Mouse (Mus musculus): Measurements from ENCODE around the gene AA986860. TPM values are rescaled to one million over a fixed set of nuclear protein-coding genes. Genes with fewer than 3 reads are reported as not detected.

Gene AA986860
- polyA plus RNA-seq, 1 experiment from 2014 or later = 0.91 TPM

DNA sequence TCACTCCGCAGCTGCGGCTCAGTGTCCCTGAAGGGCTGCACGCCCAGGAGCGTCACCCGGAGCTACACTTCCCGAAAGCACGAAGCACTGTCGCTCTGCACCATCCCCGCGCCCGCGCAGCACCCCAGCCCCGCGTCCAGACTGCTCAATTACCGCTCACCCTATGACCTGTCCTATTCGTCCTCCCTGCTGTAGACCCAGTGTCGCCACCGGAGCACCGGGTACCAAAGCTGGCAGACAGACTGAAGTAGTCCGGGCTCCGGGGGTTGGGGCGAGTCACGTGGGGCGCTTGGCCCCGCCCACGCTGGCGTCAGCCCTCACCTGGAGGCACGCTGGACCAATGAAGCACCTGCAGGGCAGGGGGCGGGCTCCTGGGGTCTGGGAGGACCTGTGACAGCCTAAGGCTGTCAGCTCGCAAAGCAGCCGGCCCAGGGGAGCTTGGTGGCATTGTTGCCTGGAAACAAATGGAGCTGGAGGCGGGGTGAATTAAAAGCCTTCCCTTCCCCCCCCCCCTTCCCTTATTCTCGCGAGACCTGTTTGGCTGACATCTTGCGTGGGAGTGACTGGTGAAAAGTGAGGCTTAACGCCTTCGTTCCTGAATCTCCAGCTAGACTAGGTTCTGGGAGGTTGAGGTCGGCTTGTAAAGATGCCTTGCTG lies 16.1 kb upstream of the AA986860 start, which contains the start of gene Gm29427:
TSS of gene Gm29427 (minus strand) at position 239 of the 657 bp plus-strand sequence.
- Histone ChIP-seq H3K27me3 (ENCODE audit: control insufficient read depth, insufficient read depth, low read length) (no peaks in the 10 kb centered on the region), H3K9me3 (replicated peaks; ENCODE audit: control insufficient read depth, low read length) (no peaks in the 10 kb centered on the region), H3K4me1 (ENCODE audit: control insufficient read depth, insufficient read depth, low read length) (peaks cover 12% of the 10 kb centered on the region), H3K36me3 (ENCODE audit: control insufficient read depth, insufficient read depth) (peaks cover 7% of the 10 kb centered on the region; the same call in 1 of the 2 replicates), H3K9ac (ENCODE audit: low read length) (peak within 1 kb of the TSS; percentile 95), H3K27ac (ENCODE audit: low read length) (peak within 1 kb of the TSS; percentile 90), H3K4me2 (ENCODE audit: low read depth, low read length) (peak within 1 kb of the TSS; percentile 100), H3K4me3 (ENCODE audit: low read length) (peak within 1 kb of the TSS; percentile 86)
- under 1% methylated on average over 38 of the region's 38 CpGs for WGBS
- ATAC-seq (replicated peaks; ENCODE audit: extremely low read depth, insufficient read depth, low FRiP score) = peak; percentile 89

GRCm38 (mm10) chr1:130716218-130716512 lies 15.6 kb upstream of the AA986860 start:
- H3K27ac ChIP-seq (ENCODE audit: low read length) = peak overlapping the region; percentile 90
- peaks cover 12% of the 10 kb centered on the region for H3K4me1 ChIP-seq (ENCODE audit: control insufficient read depth, insufficient read depth, low read length)
- H3K27me3 ChIP-seq (ENCODE audit: control insufficient read depth, insufficient read depth, low read length) = no peaks in the 10 kb centered on the region
- peak overlapping the region; percentile 95 for H3K9ac ChIP-seq (ENCODE audit: low read length)
- ATAC-seq (replicated peaks; ENCODE audit: extremely low read depth, insufficient read depth, low FRiP score) = no peak
- 1% methylated on average over 3 of the region's 3 CpGs for WGBS
- H3K9me3 ChIP-seq (replicated peaks; ENCODE audit: control insufficient read depth, low read length) = no peaks in the 10 kb centered on the region
- peak overlapping the region; percentile 86 for H3K4me3 ChIP-seq (ENCODE audit: low read length)
- peak overlapping the region; percentile 100 for H3K4me2 ChIP-seq (ENCODE audit: low read depth, low read length)
- H3K36me3 ChIP-seq (ENCODE audit: control insufficient read depth, insufficient read depth) = peaks cover 9% of the 10 kb centered on the region

DNA sequence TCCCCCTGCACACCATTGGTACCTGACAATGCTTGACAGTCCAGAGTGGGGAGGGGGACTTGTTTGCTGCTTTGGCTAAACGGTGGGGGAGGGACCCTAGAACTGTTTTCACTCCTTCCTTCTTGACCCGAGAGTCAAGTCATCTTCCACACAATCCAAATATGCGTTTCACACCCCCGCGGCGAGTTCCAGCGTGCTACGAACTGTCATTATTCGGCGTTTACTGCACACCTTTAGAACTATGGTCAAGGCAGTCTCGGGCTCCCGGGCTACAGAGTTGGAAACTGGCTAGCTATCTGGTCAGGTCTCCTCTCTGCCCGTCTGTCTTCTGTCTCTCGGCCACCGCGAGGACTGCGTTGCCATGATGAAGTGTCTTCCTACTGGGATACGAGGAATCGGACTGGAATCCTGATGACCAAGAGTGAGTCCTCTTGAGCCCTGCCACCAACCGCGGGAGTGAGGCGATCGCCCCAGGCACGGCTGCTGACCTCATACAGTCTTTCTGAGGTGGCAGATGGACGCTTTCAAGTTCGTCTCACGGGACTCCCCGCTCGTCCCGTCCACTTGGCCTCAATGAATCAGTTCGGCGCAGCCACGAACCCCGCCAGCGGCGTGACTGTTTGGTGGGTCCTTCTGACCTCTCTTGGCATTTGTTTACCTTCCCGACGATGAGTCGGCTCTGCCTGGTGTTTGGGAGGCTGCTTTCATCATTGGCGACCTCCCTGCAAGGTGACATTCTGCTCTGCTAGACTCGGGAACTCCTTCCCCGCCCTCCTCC lies 15.1 kb upstream of the AA986860 start:
- H3K27ac ChIP-seq (ENCODE audit: low read length) = peak overlapping the region; percentile 90
- peaks cover 9% of the 10 kb centered on the region for H3K36me3 ChIP-seq (ENCODE audit: control insufficient read depth, insufficient read depth)
- no peaks in the 10 kb centered on the region for H3K9me3 ChIP-seq (replicated peaks; ENCODE audit: control insufficient read depth, low read length)
- peaks cover 12% of the 10 kb centered on the region for H3K4me1 ChIP-seq (ENCODE audit: control insufficient read depth, insufficient read depth, low read length)
- no peaks in the 10 kb centered on the region for H3K27me3 ChIP-seq (ENCODE audit: control insufficient read depth, insufficient read depth, low read length)
- H3K9ac ChIP-seq (ENCODE audit: low read length) = peak overlapping the region; percentile 95
- peak overlapping the region; percentile 100 for H3K4me2 ChIP-seq (ENCODE audit: low read depth, low read length)
- H3K4me3 ChIP-seq (ENCODE audit: low read length) = peak overlapping the region; percentile 86
- under 1% methylated on average over 42 of the region's 42 CpGs for WGBS
- peak; percentile 5; the same call in 1 of the 2 replicates for ATAC-seq (replicated peaks; ENCODE audit: extremely low read depth, insufficient read depth, low FRiP score)

- Histone ChIP-seq H3K9ac (ENCODE audit: low read length) (peak within 1 kb of the TSS; percentile 95), H3K36me3 (ENCODE audit: control insufficient read depth, insufficient read depth) (peaks cover 9% of the 10 kb centered on the region), H3K27ac (ENCODE audit: low read length) (peak within 1 kb of the TSS; percentile 90), H3K4me2 (ENCODE audit: low read depth, low read length) (peak within 1 kb of the TSS; percentile 100), H3K9me3 (replicated peaks; ENCODE audit: control insufficient read depth, low read length) (no peaks in the 10 kb centered on the region), H3K4me1 (ENCODE audit: control insufficient read depth, insufficient read depth, low read length) (peaks cover 12% of the 10 kb centered on the region), H3K4me3 (ENCODE audit: low read length) (peak within 1 kb of the TSS; percentile 86), H3K27me3 (ENCODE audit: control insufficient read depth, insufficient read depth, low read length) (no peaks in the 10 kb centered on the region)
- under 1% methylated on average over 52 of the region's 54 CpGs for WGBS
- ATAC-seq (replicated peaks; ENCODE audit: extremely low read depth, insufficient read depth, low FRiP score) = peak; percentile 77
Measured at GRCm38 (mm10) chr1:130717291-130717871, 14.4 kb upstream of the AA986860 start, which contains the start of gene Yod1. TSS of gene Yod1 (plus strand) at chr1:130717327.

GRCm38 (mm10) chr1:130724206-130724605 lies 7.6 kb upstream of the AA986860 start:
- Histone ChIP-seq H3K9me3 (replicated peaks; ENCODE audit: control insufficient read depth, low read length) (no peaks in the 10 kb centered on the region), H3K9ac (ENCODE audit: low read length) (no peak overlapping the region), H3K4me2 (ENCODE audit: low read depth, low read length) (no peak overlapping the region), H3K36me3 (ENCODE audit: control insufficient read depth, insufficient read depth) (peaks cover 3% of the 10 kb centered on the region; the same call in 1 of the 2 replicates), H3K4me1 (ENCODE audit: control insufficient read depth, insufficient read depth, low read length) (peaks cover 2% of the 10 kb centered on the region; the same call in 1 of the 2 replicates), H3K27me3 (ENCODE audit: control insufficient read depth, insufficient read depth, low read length) (no peaks in the 10 kb centered on the region), H3K4me3 (ENCODE audit: low read length) (no peak overlapping the region), H3K27ac (ENCODE audit: low read length) (no peak overlapping the region)
- no peak for ATAC-seq (replicated peaks; ENCODE audit: extremely low read depth, insufficient read depth, low FRiP score)
- WGBS = 89% methylated on average over 5 of the region's 5 CpGs

DNA sequence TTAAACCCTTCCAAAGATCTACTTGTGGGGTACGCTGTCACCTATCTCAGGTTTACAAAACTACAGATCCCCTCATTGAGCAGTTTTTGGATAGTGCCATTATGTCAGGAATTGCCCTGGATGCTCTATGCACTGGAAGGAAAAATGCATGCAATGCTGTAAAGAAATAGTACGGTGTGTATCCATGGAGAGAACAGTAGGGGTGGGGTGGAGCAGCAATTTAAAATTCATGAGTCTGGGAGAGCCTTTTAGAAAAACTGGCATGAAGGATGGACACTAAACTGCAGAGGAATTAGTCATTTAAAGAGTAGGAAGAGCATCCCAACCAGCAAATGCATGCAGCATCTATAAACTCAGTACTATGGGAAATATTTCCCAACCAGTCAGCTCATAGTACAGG lies 5.4 kb upstream of the AA986860 start:
- WGBS = 90% methylated on average over 2 of the region's 2 CpGs
- H3K4me3 ChIP-seq (ENCODE audit: low read length) = no peak overlapping the region
- ATAC-seq (replicated peaks; ENCODE audit: extremely low read depth, insufficient read depth, low FRiP score) = no peak
- no peak overlapping the region for H3K27ac ChIP-seq (ENCODE audit: low read length)
- H3K27me3 ChIP-seq (ENCODE audit: control insufficient read depth, insufficient read depth, low read length) = no peaks in the 10 kb centered on the region
- no peaks in the 10 kb centered on the region for H3K9me3 ChIP-seq (replicated peaks; ENCODE audit: control insufficient read depth, low read length)
- H3K9ac ChIP-seq (ENCODE audit: low read length) = no peak overlapping the region
- H3K36me3 ChIP-seq (ENCODE audit: control insufficient read depth, insufficient read depth) = no peaks in the 10 kb centered on the region
- no peak overlapping the region for H3K4me2 ChIP-seq (ENCODE audit: low read depth, low read length)
- H3K4me1 ChIP-seq (ENCODE audit: control insufficient read depth, insufficient read depth, low read length) = peaks cover 1% of the 10 kb centered on the region; the same call in 1 of the 2 replicates

- H3K4me3 ChIP-seq (ENCODE audit: low read length) = no peak overlapping the region
- peaks cover 5% of the 10 kb centered on the region; the same call in 1 of the 2 replicates for H3K4me1 ChIP-seq (ENCODE audit: control insufficient read depth, insufficient read depth, low read length)
- H3K27me3 ChIP-seq (ENCODE audit: control insufficient read depth, insufficient read depth, low read length) = no peaks in the 10 kb centered on the region
- no peaks in the 10 kb centered on the region for H3K9me3 ChIP-seq (replicated peaks; ENCODE audit: control insufficient read depth, low read length)
- no peak overlapping the region for H3K4me2 ChIP-seq (ENCODE audit: low read depth, low read length)
- no peak overlapping the region for H3K9ac ChIP-seq (ENCODE audit: low read length)
- no peaks in the 10 kb centered on the region for H3K36me3 ChIP-seq (ENCODE audit: control insufficient read depth, insufficient read depth)
- WGBS = 51% methylated on average over 1 of the region's 1 CpGs
- H3K27ac ChIP-seq (ENCODE audit: low read length) = no peak overlapping the region
- no peak for ATAC-seq (replicated peaks; ENCODE audit: extremely low read depth, insufficient read depth, low FRiP score)
Measured at GRCm38 (mm10) chr1:130728070-130728469, 3.7 kb upstream of the AA986860 start.

GRCm38 (mm10) chr1:130728708-130729107 lies 3.1 kb upstream of the AA986860 start:
- Histone ChIP-seq H3K27ac (ENCODE audit: low read length) (no peak overlapping the region), H3K4me2 (ENCODE audit: low read depth, low read length) (no peak overlapping the region), H3K27me3 (ENCODE audit: control insufficient read depth, insufficient read depth, low read length) (no peaks in the 10 kb centered on the region), H3K36me3 (ENCODE audit: control insufficient read depth, insufficient read depth) (no peaks in the 10 kb centered on the region), H3K9me3 (replicated peaks; ENCODE audit: control insufficient read depth, low read length) (no peaks in the 10 kb centered on the region), H3K9ac (ENCODE audit: low read length) (no peak overlapping the region), H3K4me3 (ENCODE audit: low read length) (no peak overlapping the region), H3K4me1 (ENCODE audit: control insufficient read depth, insufficient read depth, low read length) (peaks cover 5% of the 10 kb centered on the region; the same call in 1 of the 2 replicates)
- 87% methylated on average over 3 of the region's 3 CpGs for WGBS
- ATAC-seq (replicated peaks; ENCODE audit: extremely low read depth, insufficient read depth, low FRiP score) = no peak

DNA sequence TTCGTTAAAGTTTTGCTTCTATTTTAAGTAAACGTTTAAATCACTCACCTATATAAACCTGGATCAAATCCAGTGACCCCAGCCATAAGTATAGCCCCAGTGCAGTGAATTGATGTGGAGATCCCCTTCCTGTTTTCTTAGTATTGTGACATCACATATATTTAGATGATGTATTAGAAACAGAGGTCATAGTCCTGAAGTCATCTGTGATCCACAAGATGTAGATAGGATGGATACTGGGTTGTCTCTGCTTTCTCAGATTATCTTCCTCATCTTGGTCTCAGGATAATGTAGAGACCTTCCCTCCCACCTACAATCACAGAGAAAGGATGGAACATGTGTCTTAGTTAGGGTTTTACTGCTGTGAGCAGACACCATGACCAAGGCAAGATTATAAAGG lies 2.6 kb upstream of the AA986860 start, which contains the start of gene Pfkfb2:
TSS of gene Pfkfb2 (minus strand) at position 101 of the 400 bp plus-strand sequence.
- Histone ChIP-seq H3K9ac (ENCODE audit: low read length) (no peak within 1 kb of the TSS), H3K27ac (ENCODE audit: low read length) (no peak within 1 kb of the TSS), H3K9me3 (replicated peaks; ENCODE audit: control insufficient read depth, low read length) (no peaks in the 10 kb centered on the region), H3K4me1 (ENCODE audit: control insufficient read depth, insufficient read depth, low read length) (peaks cover 5% of the 10 kb centered on the region; the same call in 1 of the 2 replicates), H3K4me2 (ENCODE audit: low read depth, low read length) (no peak within 1 kb of the TSS), H3K36me3 (ENCODE audit: control insufficient read depth, insufficient read depth) (no peaks in the 10 kb centered on the region), H3K27me3 (ENCODE audit: control insufficient read depth, insufficient read depth, low read length) (no peaks in the 10 kb centered on the region), H3K4me3 (ENCODE audit: low read length) (no peak within 1 kb of the TSS)
- 66% methylated on average over 2 of the region's 2 CpGs for WGBS
- ATAC-seq (replicated peaks; ENCODE audit: extremely low read depth, insufficient read depth, low FRiP score) = no peak

Measured in heart, embryonic 16.5 days (tissue).